Mouse (Mus musculus): ENCODE measurements around the gene B230104I21Rik. TPM values are rescaled to one million over a fixed set of nuclear protein-coding genes. Genes with fewer than 3 reads are reported as not detected.

B230104I21Rik gene
- polyA plus RNA-seq, 1 experiment from 2014 or later, result not detected

DNA sequence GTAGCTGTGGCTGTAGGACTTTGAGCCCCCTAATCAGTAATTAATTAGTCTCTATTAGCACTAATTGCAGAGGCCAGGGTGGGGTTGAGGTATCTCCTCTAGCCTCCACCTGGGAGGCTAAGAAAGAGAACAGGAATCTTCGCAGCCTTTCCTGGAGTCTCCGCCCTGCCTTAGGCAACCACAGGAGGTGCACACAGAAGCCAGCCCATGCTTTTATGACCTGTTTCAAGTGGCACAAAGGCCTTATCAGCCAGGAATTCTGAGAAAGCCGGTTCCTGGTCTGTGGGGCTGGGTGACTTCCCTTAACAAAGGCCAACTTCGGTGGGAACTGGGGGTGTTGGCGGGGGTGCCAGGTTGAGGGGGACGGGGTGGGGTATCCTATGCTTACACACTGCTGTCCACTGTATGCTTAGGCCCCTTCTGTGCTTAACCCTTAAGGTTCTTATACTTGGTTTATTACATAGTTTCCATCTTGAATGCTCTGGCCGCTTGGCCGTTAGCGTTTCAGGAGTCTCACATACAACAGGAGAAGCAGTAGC is 23.9 kb downstream of the B230104I21Rik start:
- no peak overlapping the region for H3K9ac ChIP-seq (ENCODE audit: low read length)
- WGBS, result 60% methylated on average over 9 of the region's 9 CpGs

DNA sequence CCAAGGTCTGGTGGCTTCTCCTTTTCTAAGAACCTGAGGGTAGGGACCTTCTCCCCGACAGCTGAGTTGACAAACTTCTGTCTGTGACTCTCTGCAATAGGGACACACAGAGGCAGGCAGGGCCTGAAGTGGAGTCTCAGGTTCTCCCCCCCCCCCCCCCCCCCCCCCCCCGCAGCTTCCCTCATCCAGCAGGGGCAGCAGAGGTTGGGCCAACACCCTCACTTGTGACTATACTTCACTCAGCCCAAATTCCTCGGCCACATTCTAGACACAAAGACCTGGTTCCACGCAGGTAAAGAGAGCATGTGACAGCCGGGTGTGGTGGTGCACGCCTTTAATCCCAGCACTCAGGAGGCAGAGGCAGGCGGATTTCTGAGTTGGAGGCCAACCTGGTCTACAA is 24.5 kb downstream of the B230104I21Rik start:
- no peaks in the 10 kb centered on the region for H3K9me3 ChIP-seq (replicated peaks; ENCODE audit: control insufficient read depth, low read length)
- H3K4me1 ChIP-seq (ENCODE audit: control insufficient read depth, insufficient read depth, low read length), result no peaks in the 10 kb centered on the region
- no peak overlapping the region for H3K27ac ChIP-seq (ENCODE audit: low read depth, low read length)
- no peak overlapping the region for H3K4me2 ChIP-seq (ENCODE audit: low read length)
- no peak overlapping the region for H3K9ac ChIP-seq (ENCODE audit: low read length)
- no peaks in the 10 kb centered on the region for H3K36me3 ChIP-seq (ENCODE audit: control insufficient read depth, insufficient read depth, low read length)
- DNase-seq (ENCODE audit: low spot score) (no peak), ATAC-seq (no peak)
- WGBS, result 88% methylated on average over 6 of the region's 7 CpGs
- no peak overlapping the region for H3K4me3 ChIP-seq (ENCODE audit: low read depth, low read length)
- H3K27me3 ChIP-seq (replicated peaks; ENCODE audit: control insufficient read depth, insufficient read depth, low read length), result no peaks in the 10 kb centered on the region

More for the DNA sequence above, 23.9 kb downstream of the B230104I21Rik start:
- Histone ChIP-seq H3K4me2 (ENCODE audit: low read length) (no peak overlapping the region), H3K9me3 (replicated peaks; ENCODE audit: control insufficient read depth, low read length) (no peaks in the 10 kb centered on the region), H3K27ac (ENCODE audit: low read depth, low read length) (no peak overlapping the region), H3K4me1 (ENCODE audit: control insufficient read depth, insufficient read depth, low read length) (no peaks in the 10 kb centered on the region), H3K4me3 (ENCODE audit: low read depth, low read length) (no peak overlapping the region), H3K36me3 (ENCODE audit: control insufficient read depth, insufficient read depth, low read length) (peaks cover 3% of the 10 kb centered on the region; the same call in 1 of the 2 replicates), H3K27me3 (replicated peaks; ENCODE audit: control insufficient read depth, insufficient read depth, low read length) (no peaks in the 10 kb centered on the region)
- no peak for DNase-seq (ENCODE audit: low spot score)
- ATAC-seq, result no peak

DNA sequence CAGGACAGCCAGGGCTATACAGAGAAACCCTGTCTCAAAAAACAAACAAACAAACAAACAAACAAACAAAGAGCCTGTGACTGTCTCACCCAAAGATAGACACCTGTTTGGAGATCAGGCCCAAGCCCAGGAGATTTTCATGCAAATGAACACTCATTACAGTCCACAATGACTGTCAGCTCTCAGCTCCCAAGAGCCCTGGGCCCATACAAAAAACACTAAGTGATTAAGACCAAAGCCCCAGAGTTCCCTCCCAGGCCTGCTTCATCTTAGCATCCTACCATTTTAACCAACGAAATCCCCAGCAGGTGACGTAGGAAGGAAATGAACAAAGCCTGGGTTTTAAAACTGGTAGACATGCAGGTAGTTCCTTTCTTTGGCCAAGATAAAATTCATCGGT is 24.9 kb downstream of the B230104I21Rik start:
- WGBS, result 54% methylated on average over 3 of the region's 3 CpGs
- DNase-seq (ENCODE audit: low spot score), result no peak
- H3K27ac ChIP-seq (ENCODE audit: low read depth, low read length), result no peak overlapping the region
- no peaks in the 10 kb centered on the region for H3K4me1 ChIP-seq (ENCODE audit: control insufficient read depth, insufficient read depth, low read length)
- no peaks in the 10 kb centered on the region for H3K36me3 ChIP-seq (ENCODE audit: control insufficient read depth, insufficient read depth, low read length)
- no peak for ATAC-seq
- H3K9ac ChIP-seq (ENCODE audit: low read length), result no peak overlapping the region
- no peak overlapping the region for H3K4me2 ChIP-seq (ENCODE audit: low read length)
- no peak overlapping the region for H3K4me3 ChIP-seq (ENCODE audit: low read depth, low read length)
- H3K9me3 ChIP-seq (replicated peaks; ENCODE audit: control insufficient read depth, low read length), result no peaks in the 10 kb centered on the region
- H3K27me3 ChIP-seq (replicated peaks; ENCODE audit: control insufficient read depth, insufficient read depth, low read length), result no peaks in the 10 kb centered on the region

DNA sequence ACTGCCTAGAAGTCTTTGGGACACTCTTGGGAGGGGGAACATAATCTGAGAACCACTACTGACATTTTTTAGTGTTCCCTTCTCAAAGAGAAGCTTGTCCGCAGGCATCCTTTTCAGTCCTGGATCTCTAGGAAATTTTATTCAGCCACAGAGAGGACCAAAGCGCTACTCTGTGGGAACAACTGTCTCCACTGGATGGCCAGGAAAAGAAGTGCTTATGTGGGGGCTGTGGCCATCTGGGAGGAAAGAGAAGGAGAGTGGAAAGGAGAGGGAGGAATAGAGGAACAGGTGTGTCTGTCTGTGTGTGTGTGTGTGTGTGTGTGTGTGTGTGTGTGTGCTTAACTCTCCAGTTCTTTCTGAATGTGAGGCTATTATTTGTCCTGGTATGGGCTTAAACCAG is 28.8 kb downstream of the B230104I21Rik start:
- H3K4me3 ChIP-seq (ENCODE audit: low read depth, low read length), result no peak overlapping the region
- H3K36me3 ChIP-seq (ENCODE audit: control insufficient read depth, insufficient read depth, low read length), result 0 out of 2 replicates have a peak, but pooled peaks cover 5% of the 10 kb centered on the region
- H3K9me3 ChIP-seq (replicated peaks; ENCODE audit: control insufficient read depth, low read length), result no peaks in the 10 kb centered on the region
- H3K27me3 ChIP-seq (replicated peaks; ENCODE audit: control insufficient read depth, insufficient read depth, low read length), result no peaks in the 10 kb centered on the region
- H3K4me1 ChIP-seq (ENCODE audit: control insufficient read depth, insufficient read depth, low read length), result no peaks in the 10 kb centered on the region
- H3K27ac ChIP-seq (ENCODE audit: low read depth, low read length), result no peak overlapping the region
- no peak overlapping the region for H3K4me2 ChIP-seq (ENCODE audit: low read length)
- DNase-seq (ENCODE audit: low spot score), result no peak
- no peak overlapping the region for H3K9ac ChIP-seq (ENCODE audit: low read length)
- no peak for ATAC-seq
- 92% methylated on average over 2 of the region's 2 CpGs for WGBS

DNA sequence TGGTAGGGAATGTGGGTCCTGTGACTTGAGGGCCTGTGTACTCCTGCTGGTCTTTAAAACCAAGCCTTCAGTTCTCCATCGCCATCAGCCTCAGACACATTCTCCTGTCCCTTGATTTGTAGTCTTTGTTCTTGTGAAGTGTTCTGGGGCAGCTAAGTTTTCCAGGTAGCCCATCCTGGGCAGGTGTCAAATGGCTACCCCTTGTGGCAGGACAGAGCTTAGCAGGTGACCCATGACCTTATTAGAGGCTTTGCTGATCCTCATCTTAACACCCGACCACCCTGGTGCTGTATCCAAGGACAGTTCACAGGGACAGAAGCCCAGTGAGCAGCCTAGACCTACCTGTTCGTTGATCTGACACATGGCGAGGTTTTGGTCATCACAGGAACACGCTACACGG is 30.9 kb downstream of the B230104I21Rik start:
- DNase-seq (ENCODE audit: low spot score) (no peak), ATAC-seq (no peak)
- Histone ChIP-seq H3K4me1 (ENCODE audit: control insufficient read depth, insufficient read depth, low read length) (no peaks in the 10 kb centered on the region; the same call in 1 of the 2 replicates), H3K9me3 (replicated peaks; ENCODE audit: control insufficient read depth, low read length) (no peaks in the 10 kb centered on the region), H3K9ac (ENCODE audit: low read length) (no peak overlapping the region), H3K4me3 (ENCODE audit: low read depth, low read length) (no peak overlapping the region), H3K27ac (ENCODE audit: low read depth, low read length) (no peak overlapping the region), H3K36me3 (ENCODE audit: control insufficient read depth, insufficient read depth, low read length) (0 out of 2 replicates have a peak, but pooled peaks cover 5% of the 10 kb centered on the region), H3K27me3 (replicated peaks; ENCODE audit: control insufficient read depth, insufficient read depth, low read length) (no peaks in the 10 kb centered on the region), H3K4me2 (ENCODE audit: low read length) (no peak overlapping the region)
- 88% methylated on average over 6 of the region's 6 CpGs for WGBS

DNA sequence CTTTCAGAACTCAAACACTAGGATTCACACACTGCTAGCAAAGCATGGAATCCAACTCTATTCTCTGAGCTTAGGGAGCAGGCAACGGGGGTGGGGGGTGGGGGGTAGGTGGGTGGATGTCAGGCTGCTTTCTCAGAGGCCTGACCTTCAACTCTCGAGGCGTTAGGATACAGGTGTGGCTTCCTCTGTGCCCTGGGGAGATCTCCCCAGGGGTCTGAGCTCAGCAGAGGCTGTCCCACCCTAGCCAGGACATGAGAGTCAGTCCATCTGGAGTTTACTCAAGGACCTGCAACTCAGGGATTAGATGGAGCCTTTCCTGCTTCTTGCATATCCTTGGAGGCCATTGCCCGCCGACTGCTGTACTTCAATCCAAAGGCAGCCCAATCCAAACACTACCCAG is 33.2 kb downstream of the B230104I21Rik start:
- H3K27me3 ChIP-seq (replicated peaks; ENCODE audit: control insufficient read depth, insufficient read depth, low read length), result no peaks in the 10 kb centered on the region
- H3K4me1 ChIP-seq (ENCODE audit: control insufficient read depth, insufficient read depth, low read length), result no peaks in the 10 kb centered on the region; the same call in 1 of the 2 replicates
- H3K4me2 ChIP-seq (ENCODE audit: low read length), result no peak overlapping the region
- H3K27ac ChIP-seq (ENCODE audit: low read depth, low read length), result no peak overlapping the region
- H3K9ac ChIP-seq (ENCODE audit: low read length), result no peak overlapping the region
- ATAC-seq (no peak), DNase-seq (ENCODE audit: low spot score) (no peak)
- H3K9me3 ChIP-seq (replicated peaks; ENCODE audit: control insufficient read depth, low read length), result no peaks in the 10 kb centered on the region
- 0 out of 2 replicates have a peak, but pooled peaks cover 5% of the 10 kb centered on the region for H3K36me3 ChIP-seq (ENCODE audit: control insufficient read depth, insufficient read depth, low read length)
- no peak overlapping the region for H3K4me3 ChIP-seq (ENCODE audit: low read depth, low read length)
- WGBS, result 76% methylated on average over 5 of the region's 5 CpGs

DNA sequence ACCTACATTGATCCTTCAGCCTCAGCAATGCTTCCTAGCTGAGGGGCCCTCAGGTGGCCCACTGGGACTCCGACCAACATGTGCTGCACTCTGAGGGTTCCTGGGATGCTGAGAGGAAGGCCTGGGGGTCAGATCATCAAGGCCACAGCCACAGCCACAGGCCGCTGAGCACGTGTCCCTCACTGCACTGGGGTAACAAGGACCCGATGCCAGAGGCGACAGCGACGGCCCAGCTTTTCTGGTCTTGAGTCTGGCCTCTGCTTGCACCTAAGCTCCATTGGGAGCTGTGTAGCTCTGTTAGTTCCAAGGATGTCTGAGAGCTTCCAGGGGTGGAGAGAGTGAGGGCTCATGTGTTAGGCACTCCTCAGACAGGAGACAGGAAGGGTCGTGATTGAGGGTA is 34.9 kb downstream of the B230104I21Rik start:
- H3K36me3 ChIP-seq (ENCODE audit: control insufficient read depth, insufficient read depth, low read length), result 0 out of 2 replicates have a peak, but pooled peaks cover 5% of the 10 kb centered on the region
- H3K4me2 ChIP-seq (ENCODE audit: low read length), result no peak overlapping the region
- no peaks in the 10 kb centered on the region for H3K27me3 ChIP-seq (replicated peaks; ENCODE audit: control insufficient read depth, insufficient read depth, low read length)
- no peak overlapping the region for H3K4me3 ChIP-seq (ENCODE audit: low read depth, low read length)
- 82% methylated on average over 8 of the region's 8 CpGs for WGBS
- H3K27ac ChIP-seq (ENCODE audit: low read depth, low read length), result no peak overlapping the region
- ATAC-seq (no peak), DNase-seq (ENCODE audit: low spot score) (no peak)
- H3K9me3 ChIP-seq (replicated peaks; ENCODE audit: control insufficient read depth, low read length), result no peaks in the 10 kb centered on the region
- H3K4me1 ChIP-seq (ENCODE audit: control insufficient read depth, insufficient read depth, low read length), result no peaks in the 10 kb centered on the region; the same call in 1 of the 2 replicates
- H3K9ac ChIP-seq (ENCODE audit: low read length), result no peak overlapping the region

DNA sequence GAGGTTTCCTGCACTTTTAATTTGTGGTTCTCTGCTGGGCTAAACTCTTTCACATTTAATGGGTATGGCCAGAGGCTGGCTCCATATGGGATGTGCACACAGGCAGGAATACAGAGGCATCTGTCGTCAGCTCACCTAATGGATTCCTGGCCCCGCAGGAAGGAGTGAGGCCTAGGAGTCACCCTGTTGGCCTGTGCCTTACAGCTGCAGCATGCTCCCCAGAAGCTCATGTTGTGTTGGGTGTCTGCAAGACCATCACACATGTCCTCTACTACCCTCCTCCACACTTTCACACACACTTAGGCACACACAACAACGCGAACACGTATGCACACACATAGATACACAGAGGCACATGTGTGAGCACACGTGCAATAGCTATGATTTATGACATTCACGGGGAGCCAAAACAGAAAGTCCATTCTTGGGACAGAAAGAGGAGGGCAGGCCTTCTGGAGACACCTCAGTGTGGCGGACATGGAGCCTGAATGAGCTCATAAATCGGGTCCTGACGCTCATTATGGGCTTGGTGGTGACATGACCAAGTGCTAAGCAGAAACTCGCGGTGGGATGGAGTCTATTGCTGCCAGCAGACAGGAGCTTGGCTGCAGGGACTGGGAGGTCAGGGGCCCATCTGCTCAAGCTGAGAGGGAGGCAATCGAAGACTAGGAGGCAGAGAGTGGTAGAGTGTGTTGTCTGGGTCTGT is 35.8 kb downstream of the B230104I21Rik start:
- Histone ChIP-seq H3K4me2 (ENCODE audit: low read length) (no peak overlapping the region), H3K9me3 (replicated peaks; ENCODE audit: control insufficient read depth, low read length) (no peaks in the 10 kb centered on the region), H3K9ac (ENCODE audit: low read length) (no peak overlapping the region), H3K27me3 (replicated peaks; ENCODE audit: control insufficient read depth, insufficient read depth, low read length) (no peaks in the 10 kb centered on the region), H3K36me3 (ENCODE audit: control insufficient read depth, insufficient read depth, low read length) (0 out of 2 replicates have a peak, but pooled peaks cover 5% of the 10 kb centered on the region), H3K4me3 (ENCODE audit: low read depth, low read length) (no peak overlapping the region), H3K4me1 (ENCODE audit: control insufficient read depth, insufficient read depth, low read length) (no peaks in the 10 kb centered on the region; the same call in 1 of the 2 replicates), H3K27ac (ENCODE audit: low read depth, low read length) (no peak overlapping the region)
- no peak for DNase-seq (ENCODE audit: low spot score)
- 79% methylated on average over 13 of the region's 13 CpGs for WGBS
- no peak for ATAC-seq

DNA sequence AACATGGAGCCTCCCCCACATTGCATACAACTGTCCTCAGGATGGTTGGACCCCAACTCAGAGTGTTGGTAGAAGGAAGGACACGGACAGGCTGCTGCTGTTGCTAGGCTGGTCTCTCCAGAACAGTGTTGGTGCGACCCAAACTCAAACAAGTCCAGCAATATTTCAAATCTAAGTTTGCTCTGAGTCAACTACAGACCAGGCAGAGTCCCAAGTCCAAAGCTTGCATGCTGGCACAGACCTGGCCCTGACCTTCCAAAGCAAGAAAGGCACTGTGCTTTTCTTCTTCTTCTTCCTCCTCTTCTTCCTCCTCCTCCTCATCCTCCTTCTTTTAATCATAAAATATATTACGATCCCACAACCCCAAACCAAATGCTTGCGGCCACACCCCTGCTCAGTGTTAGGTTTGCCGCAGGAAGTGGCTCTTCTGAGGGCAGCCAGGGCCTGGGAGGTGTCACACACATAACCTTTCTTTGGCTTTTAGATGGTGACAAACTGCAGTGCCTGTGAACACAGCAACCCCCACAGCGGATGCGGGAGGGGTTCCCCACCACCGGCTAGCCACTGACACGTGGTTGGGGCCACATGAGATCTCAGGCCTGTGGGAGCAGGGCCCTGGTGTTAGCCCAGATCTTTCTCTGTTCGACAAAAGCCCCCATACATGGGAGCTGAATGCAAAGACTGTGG is 40.2 kb downstream of the B230104I21Rik start:
- ATAC-seq, result no peak
- no peaks in the 10 kb centered on the region; the same call in 1 of the 2 replicates for H3K4me1 ChIP-seq (ENCODE audit: control insufficient read depth, insufficient read depth, low read length)
- no peak overlapping the region for H3K4me3 ChIP-seq (ENCODE audit: low read depth, low read length)

More for the DNA sequence above, 40.2 kb downstream of the B230104I21Rik start:
- Histone ChIP-seq H3K9me3 (replicated peaks; ENCODE audit: control insufficient read depth, low read length) (no peaks in the 10 kb centered on the region), H3K4me2 (ENCODE audit: low read length) (no peak overlapping the region), H3K36me3 (ENCODE audit: control insufficient read depth, insufficient read depth, low read length) (no peaks in the 10 kb centered on the region), H3K27ac (ENCODE audit: low read depth, low read length) (no peak overlapping the region), H3K27me3 (replicated peaks; ENCODE audit: control insufficient read depth, insufficient read depth, low read length) (no peaks in the 10 kb centered on the region), H3K9ac (ENCODE audit: low read length) (no peak overlapping the region)
- WGBS, result 93% methylated on average over 10 of the region's 10 CpGs
- DNase-seq (ENCODE audit: low spot score), result no peak
